Mouse (Mus musculus) lung, embryonic 14.5 days (tissue): ENCODE data around the gene Ergic1. TPM values are rescaled to one million over a fixed set of nuclear protein-coding genes. Genes with fewer than 3 reads are reported as not detected.

ENCODE experiments used
- ATAC-seq: fragments of 200-750 bp; cut with Nextera tagmentation; 2 replicates; pipeline ENCODE4 v1.8.0; 2017; ENCODE audit warnings: mild to moderate bottlenecking, moderate TSS enrichment, moderate library complexity; ENCODE audit not compliant: insufficient read depth
- DNase-seq: peaks from one replicate; pipeline ENCODE4 v3.0.0-alpha.2; 2015
- H3K27ac ChIP-seq: fragments of 300-500 bp; sonication (generic); 2 replicates; pipeline ENCODE4 v1.5.1; 2014; ENCODE audit warnings: low read depth, mild to moderate bottlenecking, moderate library complexity
- H3K27me3 ChIP-seq: fragments of 300-500 bp; sonication (generic); 2 replicates; pipeline ENCODE4 v1.6.1; 2014; ENCODE audit warnings: low read length, control low read depth; ENCODE audit not compliant: insufficient read depth
- H3K36me3 ChIP-seq: fragments of 300-500 bp; sonication (generic); 2 replicates; pipeline ENCODE4 v1.6.1; 2014; ENCODE audit warnings: control low read depth; ENCODE audit not compliant: insufficient read depth
- H3K4me1 ChIP-seq: fragments of 300-500 bp; sonication (generic); 2 replicates; pipeline ENCODE4 v1.6.1; 2014; ENCODE audit warnings: antibody characterized with exemption, control low read depth; ENCODE audit not compliant: insufficient read depth
- H3K4me2 ChIP-seq: fragments of 300-500 bp; sonication (generic); 2 replicates; pipeline ENCODE4 v1.6.1; 2014; ENCODE audit warnings: mild to moderate bottlenecking
- H3K4me3 ChIP-seq: fragments of 300-500 bp; sonication (generic); 2 replicates; pipeline ENCODE4 v1.5.1; 2014; ENCODE audit warnings: low read depth, low read length
- H3K9ac ChIP-seq: fragments of 300-500 bp; sonication (generic); 2 replicates; pipeline ENCODE4 v1.6.1; 2014
- H3K9me3 ChIP-seq: fragments of 300-500 bp; sonication (generic); 2 replicates; pipeline ENCODE4 v1.6.1; 2016; ENCODE audit warnings: low read depth, low read length, control low read depth
- CTCF ChIP-seq: IDR thresholded peaks from 2 replicates; pipeline ENCODE4 v1.5.1; 2016; ENCODE audit warnings: antibody characterized with exemption, low read depth
- whole genome bisulfite sequencing: fragments of 180-500 bp; shearing (Covaris S2); extraction: QIAGEN DNeasy Blood & Tissue Kit; methylation state at CpG from one replicate; pipeline ENCODE4 v1.1.7; 2014; 5-methylcytosine and 5-hydroxymethylcytosine counted together
- polyA plus RNA-seq: library from polyadenylated mRNA; unstranded; fragments of >200 nt; fragmentation: Nextera tagmentation; extraction: Ambion mirVana; gene quantifications from 2 replicates; pipeline ENCODE4 v1.2.1, GENCODE M21; 2014

The Ergic1 gene
- polyA plus RNA-seq, 1 experiment from 2014 or later: 125 TPM

GRCm38 (mm10) chr17:26634539-26634938 is 73.2 kb downstream of the Ergic1 start:
- Histone ChIP-seq H3K4me1 (no peaks in the 10 kb centered on the region), H3K4me3 (no peak overlapping the region), H3K9me3 (no peaks in the 10 kb centered on the region), H3K9ac (no peak overlapping the region), H3K36me3 (peaks cover 78% of the 10 kb centered on the region), H3K27ac (no peak overlapping the region), H3K4me2 (no peak overlapping the region), H3K27me3 (no peaks in the 10 kb centered on the region)
- ATAC-seq (no peak), DNase-seq (no peak)
- TF ChIP-seq CTCF: no peak
- 84% methylated on average over 7 of the region's 7 CpGs for WGBS

GRCm38 (mm10) chr17:26635951-26636350 is 74.7 kb downstream of the Ergic1 start:
- H3K27me3 ChIP-seq: no peaks in the 10 kb centered on the region
- no peaks in the 10 kb centered on the region for H3K9me3 ChIP-seq
- H3K9ac ChIP-seq: no peak overlapping the region
- DNase-seq: no peak
- peaks cover 78% of the 10 kb centered on the region for H3K36me3 ChIP-seq
- H3K4me3 ChIP-seq: no peak overlapping the region
- ATAC-seq: no peak
- WGBS: 91% methylated on average over 7 of the region's 7 CpGs
- no peak overlapping the region for H3K4me2 ChIP-seq
- no peak overlapping the region for H3K27ac ChIP-seq
- no peaks in the 10 kb centered on the region for H3K4me1 ChIP-seq
- TF ChIP-seq CTCF: no peak

- Histone ChIP-seq H3K4me2 (no peak overlapping the region), H3K36me3 (peaks cover 78% of the 10 kb centered on the region), H3K4me1 (no peaks in the 10 kb centered on the region), H3K27ac (no peak overlapping the region), H3K9me3 (no peaks in the 10 kb centered on the region), H3K4me3 (no peak overlapping the region), H3K27me3 (no peaks in the 10 kb centered on the region), H3K9ac (no peak overlapping the region)
- no peak for TF ChIP-seq CTCF
- 51% methylated on average over 4 of the region's 4 CpGs for WGBS
- DNase-seq: no peak
- no peak for ATAC-seq
Measured at GRCm38 (mm10) chr17:26637851-26638250, 76.6 kb downstream of the Ergic1 start.

GRCm38 (mm10) chr17:26638655-26639054 is 77.4 kb downstream of the Ergic1 start:
- no peaks in the 10 kb centered on the region for H3K9me3 ChIP-seq
- H3K36me3 ChIP-seq: peaks cover 83% of the 10 kb centered on the region
- H3K4me2 ChIP-seq: no peak overlapping the region
- H3K27me3 ChIP-seq: no peaks in the 10 kb centered on the region
- peak; percentile 89 for DNase-seq
- H3K4me3 ChIP-seq: no peak overlapping the region
- no peaks in the 10 kb centered on the region for H3K4me1 ChIP-seq
- H3K9ac ChIP-seq: no peak overlapping the region
- 20% methylated on average over 7 of the region's 7 CpGs for WGBS
- ATAC-seq: peak; percentile 69
- no peak overlapping the region for H3K27ac ChIP-seq
- peak; percentile 99 for TF ChIP-seq CTCF

- 81% methylated on average over 2 of the region's 2 CpGs for WGBS
- Histone ChIP-seq H3K9me3 (no peaks in the 10 kb centered on the region), H3K4me1 (no peaks in the 10 kb centered on the region), H3K9ac (no peak overlapping the region), H3K36me3 (peaks cover 83% of the 10 kb centered on the region), H3K27me3 (no peaks in the 10 kb centered on the region), H3K4me2 (no peak overlapping the region), H3K4me3 (no peak overlapping the region), H3K27ac (no peak overlapping the region)
- DNase-seq: no peak
- no peak for ATAC-seq
- no peak for TF ChIP-seq CTCF
Measured at GRCm38 (mm10) chr17:26639791-26640190, 78.5 kb downstream of the Ergic1 start.

- H3K4me3 ChIP-seq: no peak overlapping the region
- H3K27me3 ChIP-seq: no peaks in the 10 kb centered on the region
- H3K27ac ChIP-seq: no peak overlapping the region
- H3K9ac ChIP-seq: no peak overlapping the region
- no peaks in the 10 kb centered on the region for H3K9me3 ChIP-seq
- no peak for TF ChIP-seq CTCF
- 91% methylated on average over 3 of the region's 3 CpGs for WGBS
- peaks cover 82% of the 10 kb centered on the region for H3K36me3 ChIP-seq
- ATAC-seq (no peak), DNase-seq (no peak)
- H3K4me1 ChIP-seq: no peaks in the 10 kb centered on the region
- no peak overlapping the region for H3K4me2 ChIP-seq
Measured at GRCm38 (mm10) chr17:26640286-26640740, 79.0 kb downstream of the Ergic1 start.

GRCm38 (mm10) chr17:26643456-26643855 is 82.2 kb downstream of the Ergic1 start:
- no peak overlapping the region for H3K9ac ChIP-seq
- ATAC-seq: no peak
- H3K4me1 ChIP-seq: no peaks in the 10 kb centered on the region
- H3K27me3 ChIP-seq: no peaks in the 10 kb centered on the region
- 96% methylated on average over 8 of the region's 8 CpGs for WGBS
- H3K4me2 ChIP-seq: no peak overlapping the region
- DNase-seq: no peak
- no peaks in the 10 kb centered on the region for H3K9me3 ChIP-seq
- H3K27ac ChIP-seq: no peak overlapping the region
- TF ChIP-seq CTCF: no peak
- peaks cover 86% of the 10 kb centered on the region for H3K36me3 ChIP-seq
- no peak overlapping the region for H3K4me3 ChIP-seq

GRCm38 (mm10) chr17:26643993-26644392 is 82.7 kb downstream of the Ergic1 start:
- DNase-seq (no peak), ATAC-seq (no peak)
- no peaks in the 10 kb centered on the region for H3K4me1 ChIP-seq
- 88% methylated on average over 2 of the region's 2 CpGs for WGBS
- no peak for TF ChIP-seq CTCF
- no peak overlapping the region for H3K27ac ChIP-seq
- no peak overlapping the region for H3K4me3 ChIP-seq
- peaks cover 86% of the 10 kb centered on the region for H3K36me3 ChIP-seq
- no peaks in the 10 kb centered on the region for H3K27me3 ChIP-seq
- no peak overlapping the region for H3K4me2 ChIP-seq
- H3K9me3 ChIP-seq: no peaks in the 10 kb centered on the region
- no peak overlapping the region for H3K9ac ChIP-seq
